Mouse (Mus musculus) liver, postnatal 0 days (tissue): ENCODE results near the gene Tbc1d5. TPM values are rescaled to one million over a fixed set of nuclear protein-coding genes. Genes with fewer than 3 reads are reported as not detected.

Source experiments
- ATAC-seq: fragments of 200-750 bp; cut with Nextera tagmentation; 2 replicates; pipeline ENCODE4 v1.8.0; 2017; ENCODE audit warnings: mild to moderate bottlenecking, moderate library complexity
- DNase-seq: peaks from one replicate; pipeline ENCODE4 v3.0.0-alpha.2; 2016
- H3K27ac ChIP-seq: fragments of 300-500 bp; sonication (generic); 2 replicates; pipeline ENCODE4 v1.5.1; 2014; ENCODE audit warnings: antibody characterized with exemption, moderate library complexity, mild to moderate bottlenecking, low read depth
- H3K27me3 ChIP-seq: fragments of 300-500 bp; sonication (generic); 2 replicates; pipeline ENCODE4 v1.6.1; 2014; ENCODE audit warnings: low read length, control low read depth, mixed read lengths; ENCODE audit not compliant: insufficient read depth
- H3K36me3 ChIP-seq: fragments of 300-500 bp; sonication (generic); replicated peaks from 2 replicates; pipeline ENCODE4 v1.6.1; 2014; ENCODE audit warnings: mild to moderate bottlenecking, control low read depth, low read length, moderate library complexity, mixed read lengths; ENCODE audit not compliant: insufficient read depth
- H3K4me1 ChIP-seq: fragments of 300-500 bp; sonication (generic); 2 replicates; pipeline ENCODE4 v1.6.1; 2014; ENCODE audit warnings: antibody characterized with exemption, mild to moderate bottlenecking, control low read depth; ENCODE audit not compliant: insufficient read depth
- H3K4me2 ChIP-seq: fragments of 300-500 bp; sonication (generic); 2 replicates; pipeline ENCODE4 v1.6.1; 2014; ENCODE audit warnings: low read depth, mild to moderate bottlenecking, low read length, moderate library complexity, mixed read lengths
- H3K4me3 ChIP-seq: fragments of 300-500 bp; sonication (generic); 2 replicates; pipeline ENCODE4 v1.5.1; 2014; ENCODE audit warnings: low read depth, low read length
- H3K9ac ChIP-seq: fragments of 300-500 bp; sonication (generic); replicated peaks from 2 replicates; pipeline ENCODE4 v1.6.1; 2014; ENCODE audit warnings: mild to moderate bottlenecking, moderate library complexity
- H3K9me3 ChIP-seq: fragments of 300-500 bp; sonication (generic); 2 replicates; pipeline ENCODE4 v1.6.1; 2016; ENCODE audit warnings: mild to moderate bottlenecking, control low read depth, low read length, mixed read lengths
- CTCF ChIP-seq: sonication (generic); IDR thresholded peaks from 2 replicates; pipeline ENCODE4 v1.5.1; 2016; ENCODE audit warnings: antibody characterized with exemption, low read depth
- EP300 ChIP-seq: IDR thresholded peaks from 2 replicates; pipeline ENCODE4 v1.6.1; 2016; ENCODE audit warnings: antibody characterized with exemption, low read depth, mild to moderate bottlenecking
- WGBS: fragments of 180-500 bp; shearing (Covaris S2); extraction: QIAGEN DNeasy Blood & Tissue Kit; methylation state at CpG from one replicate; pipeline ENCODE4 v1.1.7; 2014; ENCODE audit not compliant: insufficient replicate concordance; 5-methylcytosine and 5-hydroxymethylcytosine counted together
- polyA plus RNA-seq: library from polyadenylated mRNA; unstranded; fragments of >200 nt; fragmentation: Nextera tagmentation; extraction: Ambion mirVana; gene quantifications from 2 replicates; pipeline ENCODE4 v1.2.1, GENCODE M21; 2015

Tbc1d5 gene
- polyA plus RNA-seq, 1 experiment from 2014 or later = 2.5 TPM

DNA sequence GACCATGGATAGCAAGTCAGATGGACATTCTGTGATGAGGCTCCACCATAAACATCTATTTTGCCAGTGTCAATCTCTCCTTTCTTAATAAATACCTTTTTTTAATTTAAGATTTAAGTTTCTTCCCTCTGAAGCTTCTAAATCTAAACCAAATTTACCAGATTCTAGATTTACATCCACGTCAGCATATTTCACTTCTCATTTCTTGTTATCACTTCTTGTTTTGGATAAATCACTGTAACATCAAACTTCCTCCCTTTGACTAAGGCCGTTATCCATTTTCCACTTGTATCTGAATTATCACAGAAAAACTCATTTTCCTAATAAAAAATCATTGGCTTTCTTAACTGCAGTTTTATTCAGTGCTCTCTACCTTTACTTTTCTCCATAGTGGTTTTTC, 30.4 kb upstream of the Tbc1d5 start:
- H3K27ac ChIP-seq = no peak overlapping the region
- ATAC-seq = no peak
- no peak for DNase-seq
- no peaks in the 10 kb centered on the region for H3K36me3 ChIP-seq
- no peak overlapping the region for H3K4me3 ChIP-seq
- no peaks in the 10 kb centered on the region for H3K9me3 ChIP-seq
- TF ChIP-seq EP300 = no peak
- TF ChIP-seq CTCF = no peak
- no peaks in the 10 kb centered on the region for H3K27me3 ChIP-seq
- H3K4me2 ChIP-seq = no peak overlapping the region
- 46% methylated on average over 2 of the region's 2 CpGs for WGBS
- H3K9ac ChIP-seq = no peak overlapping the region
- no peaks in the 10 kb centered on the region for H3K4me1 ChIP-seq

DNA sequence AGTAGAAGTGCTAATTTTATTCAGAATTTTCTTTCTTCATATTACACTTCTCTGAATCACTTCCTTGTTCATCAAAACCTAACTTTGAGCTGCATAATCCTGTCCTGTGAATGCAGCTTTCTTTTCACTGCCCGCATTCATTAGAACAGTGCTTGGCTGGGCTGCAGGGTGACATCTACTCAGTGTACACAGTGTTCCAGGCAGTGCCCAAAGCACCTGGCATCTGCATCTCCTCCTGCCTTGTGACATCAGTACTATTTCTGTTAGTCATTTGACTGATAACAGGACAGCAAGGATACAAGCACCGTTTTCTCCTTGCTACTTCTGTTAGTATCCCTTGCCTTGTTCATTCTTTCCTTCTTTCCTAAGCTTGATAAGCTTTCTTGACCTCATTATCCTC, 25.5 kb upstream of the Tbc1d5 start:
- H3K9me3 ChIP-seq = no peaks in the 10 kb centered on the region
- no peak overlapping the region for H3K4me2 ChIP-seq
- no peak overlapping the region for H3K4me3 ChIP-seq
- no peak for ATAC-seq
- H3K9ac ChIP-seq = no peak overlapping the region
- no peak for TF ChIP-seq CTCF
- TF ChIP-seq EP300 = no peak
- no peak overlapping the region for H3K27ac ChIP-seq
- H3K36me3 ChIP-seq = no peaks in the 10 kb centered on the region
- no peaks in the 10 kb centered on the region for H3K4me1 ChIP-seq
- no peak for DNase-seq
- 85% methylated on average over 2 of the region's 2 CpGs for WGBS
- no peaks in the 10 kb centered on the region for H3K27me3 ChIP-seq

DNA sequence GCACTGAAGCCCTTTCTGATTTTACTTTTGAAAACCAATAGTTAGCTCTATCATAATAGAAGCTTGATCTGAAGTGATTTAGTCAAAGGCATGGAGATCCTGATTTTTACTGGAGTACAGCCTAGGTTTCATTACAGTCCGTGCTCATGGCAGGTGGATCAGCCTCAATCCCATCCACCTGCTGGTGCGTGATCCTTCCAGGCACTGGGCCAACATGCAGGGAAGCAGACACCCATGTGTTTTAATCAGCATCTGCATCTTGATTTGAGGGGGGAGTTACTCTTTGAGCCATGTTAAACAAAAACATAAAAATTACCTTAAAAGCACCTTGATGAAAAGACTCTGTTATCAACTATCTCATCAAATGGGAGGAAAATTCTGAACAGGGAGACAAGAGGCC, 16.4 kb upstream of the Tbc1d5 start:
- Histone ChIP-seq H3K27me3 (no peaks in the 10 kb centered on the region), H3K9me3 (no peaks in the 10 kb centered on the region), H3K4me2 (no peak overlapping the region), H3K36me3 (no peaks in the 10 kb centered on the region), H3K4me1 (no peaks in the 10 kb centered on the region), H3K4me3 (no peak overlapping the region), H3K27ac (no peak overlapping the region), H3K9ac (no peak overlapping the region)
- DNase-seq (no peak), ATAC-seq (no peak)
- TF ChIP-seq CTCF (no peak), EP300 (no peak)
- 86% methylated on average over 2 of the region's 2 CpGs for WGBS

- no peak for TF ChIP-seq CTCF
- TF ChIP-seq EP300 = no peak
- no peaks in the 10 kb centered on the region for H3K27me3 ChIP-seq
- ATAC-seq (no peak), DNase-seq (no peak)
- no peaks in the 10 kb centered on the region for H3K4me1 ChIP-seq
- H3K4me2 ChIP-seq = no peak overlapping the region
- H3K9ac ChIP-seq = no peak overlapping the region
- no peaks in the 10 kb centered on the region for H3K9me3 ChIP-seq
- H3K36me3 ChIP-seq = no peaks in the 10 kb centered on the region
- no peak overlapping the region for H3K4me3 ChIP-seq
- no peak overlapping the region for H3K27ac ChIP-seq
- WGBS = 77% methylated on average over 2 of the region's 2 CpGs
Observed at GRCm38 (mm10) chr17:51194787-51195186, 15.6 kb upstream of the Tbc1d5 start.

GRCm38 (mm10) chr17:51191381-51191780, 12.2 kb upstream of the Tbc1d5 start:
- WGBS = 78% methylated on average over 1 of the region's 1 CpGs
- TF ChIP-seq CTCF (no peak), EP300 (no peak)
- Histone ChIP-seq H3K9ac (no peak overlapping the region), H3K9me3 (no peaks in the 10 kb centered on the region), H3K4me3 (no peak overlapping the region), H3K4me2 (no peak overlapping the region), H3K4me1 (no peaks in the 10 kb centered on the region), H3K27ac (no peak overlapping the region), H3K36me3 (no peaks in the 10 kb centered on the region), H3K27me3 (no peaks in the 10 kb centered on the region)
- DNase-seq (no peak), ATAC-seq (no peak)

- Histone ChIP-seq H3K36me3 (no peaks in the 10 kb centered on the region), H3K4me1 (peaks cover 3% of the 10 kb centered on the region; the same call in 1 of the 2 replicates), H3K27ac (no peak overlapping the region), H3K4me3 (no peak overlapping the region), H3K4me2 (no peak overlapping the region), H3K9me3 (no peaks in the 10 kb centered on the region), H3K9ac (no peak overlapping the region), H3K27me3 (no peaks in the 10 kb centered on the region)
- ATAC-seq (no peak), DNase-seq (no peak)
- TF ChIP-seq EP300 = no peak
- no peak for TF ChIP-seq CTCF
- WGBS = 72% methylated on average over 2 of the region's 2 CpGs
Observed at GRCm38 (mm10) chr17:51182715-51183114, 3.6 kb upstream of the Tbc1d5 start.
